Mouse (Mus musculus) hindbrain, postnatal 0 days (tissue): ENCODE data around the gene Sulf2. TPM values are rescaled to one million over a fixed set of nuclear protein-coding genes. Genes with fewer than 3 reads are reported as not detected.

Source experiments
- ATAC-seq: fragments of 200-750 bp; cut with Nextera tagmentation; 2 replicates; pipeline ENCODE4 v1.8.0; 2017; ENCODE audit warnings: mild to moderate bottlenecking, moderate TSS enrichment, moderate library complexity
- DNase-seq: peaks from one replicate; pipeline ENCODE4 v3.0.0-alpha.2; 2015; ENCODE audit warnings: low spot score
- H3K27ac ChIP-seq: fragments of 300-500 bp; sonication (generic); 2 replicates; pipeline ENCODE4 v1.5.1; 2014; ENCODE audit warnings: mild to moderate bottlenecking
- H3K27me3 ChIP-seq: fragments of 300-500 bp; sonication (generic); 2 replicates; pipeline ENCODE4 v1.6.1; 2014; ENCODE audit warnings: low read length, mixed read lengths; ENCODE audit not compliant: insufficient read depth
- H3K36me3 ChIP-seq: fragments of 300-500 bp; sonication (generic); 2 replicates; pipeline ENCODE4 v1.6.1; 2014; ENCODE audit warnings: low read length, mixed read lengths; ENCODE audit not compliant: insufficient read depth
- H3K4me1 ChIP-seq: fragments of 300-500 bp; sonication (generic); 2 replicates; pipeline ENCODE4 v1.6.1; 2014; ENCODE audit warnings: antibody characterized with exemption, low read length, mixed read lengths; ENCODE audit not compliant: insufficient read depth
- H3K4me2 ChIP-seq: fragments of 300-500 bp; sonication (generic); 2 replicates; pipeline ENCODE4 v1.6.1; 2014; ENCODE audit warnings: low read depth, mild to moderate bottlenecking, low read length, moderate library complexity, mixed read lengths
- H3K4me3 ChIP-seq: fragments of 300-500 bp; sonication (generic); 2 replicates; pipeline ENCODE4 v1.5.1; 2014; ENCODE audit warnings: low read length
- H3K9ac ChIP-seq: fragments of 300-500 bp; sonication (generic); replicated peaks from 2 replicates; pipeline ENCODE4 v1.6.1; 2014; ENCODE audit warnings: mild to moderate bottlenecking, low read length, moderate library complexity, mixed read lengths
- H3K9me3 ChIP-seq: fragments of 300-500 bp; sonication (generic); 2 replicates; pipeline ENCODE4 v1.6.1; 2016; ENCODE audit warnings: low read length, mixed read lengths
- CTCF ChIP-seq: IDR thresholded peaks from 2 replicates; pipeline ENCODE4 v1.5.1; 2016; ENCODE audit warnings: antibody characterized with exemption, control low read depth, low read depth
- WGBS: fragments of 180-500 bp; shearing (Covaris S2); extraction: QIAGEN DNeasy Blood & Tissue Kit; methylation state at CpG from one replicate; pipeline ENCODE4 v1.1.7; 2014; 5-methylcytosine and 5-hydroxymethylcytosine counted together
- polyA plus RNA-seq: library from polyadenylated mRNA; unstranded; fragments of >200 nt; fragmentation: Nextera tagmentation; extraction: Ambion mirVana; gene quantifications from 2 replicates; pipeline ENCODE4 v1.2.1, GENCODE M21; 2015
- total RNA-seq: library from RNA; depleted of rRNA; stranded (reverse); fragments of >200 nt; gene quantifications from 2 replicates; pipeline ENCODE4 v1.2.3, GENCODE M21; 2014

Gene Sulf2
- total and polyA plus RNA-seq, 2 experiments from 2014 or later: 81.6 to 111 TPM

GRCm38 (mm10) chr2:166151510-166152473 lies 3.7 kb downstream of the Sulf2 start:
- DNase-seq (peak; percentile 84), ATAC-seq (peak; percentile 34)
- no peak overlapping the region; the same call in 1 of the 2 replicates for H3K27ac ChIP-seq
- peak; percentile 63 for TF ChIP-seq CTCF
- H3K4me3 ChIP-seq: no peak overlapping the region
- 28% methylated on average over 19 of the region's 19 CpGs for WGBS
- H3K4me2 ChIP-seq: peak overlapping the region; percentile 79
- H3K9ac ChIP-seq: no peak overlapping the region
- H3K9me3 ChIP-seq: no peaks in the 10 kb centered on the region
- H3K27me3 ChIP-seq: peaks cover 8% of the 10 kb centered on the region; the same call in 1 of the 2 replicates
- no peaks in the 10 kb centered on the region for H3K36me3 ChIP-seq
- peaks cover 17% of the 10 kb centered on the region for H3K4me1 ChIP-seq

GRCm38 (mm10) chr2:166150584-166150983 lies 4.9 kb downstream of the Sulf2 start:
- no peak for ATAC-seq
- DNase-seq: no peak
- peaks cover 17% of the 10 kb centered on the region for H3K4me1 ChIP-seq
- H3K27me3 ChIP-seq: peaks cover 8% of the 10 kb centered on the region; the same call in 1 of the 2 replicates
- WGBS: 96% methylated on average over 5 of the region's 5 CpGs
- H3K27ac ChIP-seq: no peak overlapping the region
- H3K4me2 ChIP-seq: no peak overlapping the region
- no peaks in the 10 kb centered on the region for H3K9me3 ChIP-seq
- H3K9ac ChIP-seq: no peak overlapping the region
- H3K36me3 ChIP-seq: no peaks in the 10 kb centered on the region
- TF ChIP-seq CTCF: no peak
- no peak overlapping the region for H3K4me3 ChIP-seq

- Histone ChIP-seq H3K9ac (no peak overlapping the region), H3K36me3 (no peaks in the 10 kb centered on the region), H3K27ac (no peak overlapping the region), H3K4me3 (no peak overlapping the region), H3K4me2 (no peak overlapping the region), H3K9me3 (no peaks in the 10 kb centered on the region), H3K27me3 (peaks cover 8% of the 10 kb centered on the region; the same call in 1 of the 2 replicates), H3K4me1 (peaks cover 17% of the 10 kb centered on the region)
- WGBS: 73% methylated on average over 8 of the region's 8 CpGs
- ATAC-seq (no peak), DNase-seq (no peak)
- no peak for TF ChIP-seq CTCF
These were observed 6.0 kb downstream of the Sulf2 start for GRCm38 (mm10) chr2:166149482-166149881.

- no peak for DNase-seq
- no peak overlapping the region for H3K4me2 ChIP-seq
- TF ChIP-seq CTCF: no peak
- H3K4me3 ChIP-seq: no peak overlapping the region
- peaks cover 8% of the 10 kb centered on the region; the same call in 1 of the 2 replicates for H3K27me3 ChIP-seq
- H3K9me3 ChIP-seq: no peaks in the 10 kb centered on the region
- no peak overlapping the region for H3K27ac ChIP-seq
- H3K36me3 ChIP-seq: no peaks in the 10 kb centered on the region
- H3K4me1 ChIP-seq: peaks cover 14% of the 10 kb centered on the region
- no peak for ATAC-seq
- 52% methylated on average over 13 of the region's 13 CpGs for WGBS
- no peak overlapping the region for H3K9ac ChIP-seq
These were observed 6.7 kb downstream of the Sulf2 start for GRCm38 (mm10) chr2:166148672-166149332.

GRCm38 (mm10) chr2:166147930-166148651 lies 7.4 kb downstream of the Sulf2 start:
- TF ChIP-seq CTCF: no peak
- DNase-seq (no peak), ATAC-seq (no peak)
- Histone ChIP-seq H3K9me3 (no peaks in the 10 kb centered on the region), H3K4me1 (peaks cover 13% of the 10 kb centered on the region), H3K4me2 (no peak overlapping the region), H3K27me3 (peaks cover 8% of the 10 kb centered on the region; the same call in 1 of the 2 replicates), H3K36me3 (no peaks in the 10 kb centered on the region), H3K27ac (no peak overlapping the region), H3K4me3 (no peak overlapping the region), H3K9ac (no peak overlapping the region)
- WGBS: 91% methylated on average over 10 of the region's 10 CpGs

GRCm38 (mm10) chr2:166146446-166146845 lies 9.0 kb downstream of the Sulf2 start:
- ATAC-seq: no peak
- peaks cover 8% of the 10 kb centered on the region; the same call in 1 of the 2 replicates for H3K27me3 ChIP-seq

More at GRCm38 (mm10) chr2:166146446-166146845, 9.0 kb downstream of the Sulf2 start:
- Histone ChIP-seq H3K9me3 (no peaks in the 10 kb centered on the region), H3K4me3 (no peak overlapping the region), H3K4me1 (peaks cover 13% of the 10 kb centered on the region; the same call in 1 of the 2 replicates), H3K36me3 (no peaks in the 10 kb centered on the region), H3K27ac (no peak overlapping the region), H3K4me2 (no peak overlapping the region), H3K9ac (no peak overlapping the region)
- WGBS: 90% methylated on average over 7 of the region's 7 CpGs
- DNase-seq: no peak
- no peak for TF ChIP-seq CTCF
